Mouse (Mus musculus): ENCODE data around the gene Adamtsl4.
A peak's percentile ranks its signal among the peaks of the same experiment; 100 is the strongest.
"Not testable (repeated sequence)": the region's sequence is repeated elsewhere in the genome, so short reads cannot be mapped to it uniquely, and the experiment has no call there.

Adamtsl4 gene

GRCm38 (mm10) chr3:95676745-95677419, 10.8 kb downstream of the Adamtsl4 start:
- peak; percentile 68 for DNase-seq (ENCODE audit: inconsistent ontology term)

DNA sequence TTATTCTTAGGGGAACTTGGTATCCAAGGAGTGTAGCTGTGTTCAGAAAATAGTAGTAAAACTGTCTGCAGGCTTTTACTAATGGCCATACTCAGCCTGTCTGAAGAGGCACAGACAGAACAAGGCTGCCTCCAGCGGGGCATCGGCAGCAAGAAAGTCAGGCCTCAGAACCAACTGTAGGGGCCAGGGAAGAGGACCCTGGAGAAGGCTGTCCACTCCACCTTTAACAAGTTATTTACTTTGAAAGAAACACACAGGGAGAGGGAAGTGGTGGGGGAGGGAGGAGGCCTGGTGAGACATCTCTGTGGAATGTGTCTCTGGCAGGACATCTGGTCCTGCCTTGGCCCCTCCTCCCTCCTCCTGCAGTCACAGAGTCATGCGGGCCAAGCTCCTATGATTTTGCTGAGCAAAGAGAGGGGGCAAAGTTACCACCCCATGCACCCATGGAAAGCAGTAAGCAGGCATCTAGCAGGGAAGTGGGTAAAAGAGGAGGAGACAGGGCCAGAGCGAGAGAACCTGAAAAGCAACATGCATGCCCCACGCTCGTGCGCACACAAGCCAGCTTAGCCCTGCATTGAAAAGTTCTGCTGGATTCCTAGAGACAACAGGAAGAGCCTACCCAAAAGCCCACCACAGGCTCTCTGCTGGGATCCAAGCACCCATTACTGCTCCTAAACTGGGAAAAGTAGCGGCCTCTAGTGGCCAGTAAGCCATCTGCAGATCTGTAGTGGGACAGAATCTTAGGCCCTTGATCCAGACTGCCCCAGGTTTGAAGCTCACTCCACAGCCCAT, 12.2 kb downstream of the Adamtsl4 start:
- DNase-seq (ENCODE audit: inconsistent ontology term), result peak; percentile 97

- DNase-seq (ENCODE audit: inconsistent ontology term), result no peak
Observed at GRCm38 (mm10) chr3:95674812-95675211, 12.9 kb downstream of the Adamtsl4 start.

GRCm38 (mm10) chr3:95674236-95674635, 13.5 kb downstream of the Adamtsl4 start:
- DNase-seq (ENCODE audit: inconsistent ontology term), result peak; percentile 80

GRCm38 (mm10) chr3:95673707-95674211, 14.0 kb downstream of the Adamtsl4 start:
- DNase-seq (ENCODE audit: inconsistent ontology term), result no peak

- DNase-seq (ENCODE audit: inconsistent ontology term), result no peak
Observed at GRCm38 (mm10) chr3:95672861-95673706, 14.6 kb downstream of the Adamtsl4 start.

- DNase-seq (ENCODE audit: inconsistent ontology term), result no peak
Observed at GRCm38 (mm10) chr3:95672461-95672860, 15.3 kb downstream of the Adamtsl4 start.

- DNase-seq (ENCODE audit: inconsistent ontology term), result no peak
Observed at GRCm38 (mm10) chr3:95671201-95671600, 16.5 kb downstream of the Adamtsl4 start.

GRCm38 (mm10) chr3:95670419-95670818, 17.3 kb downstream of the Adamtsl4 start:
- not testable (repeated sequence) for DNase-seq (ENCODE audit: inconsistent ontology term)

GRCm38 (mm10) chr3:95669309-95669665, 18.4 kb downstream of the Adamtsl4 start:
- no peak for DNase-seq (ENCODE audit: inconsistent ontology term)

DNA sequence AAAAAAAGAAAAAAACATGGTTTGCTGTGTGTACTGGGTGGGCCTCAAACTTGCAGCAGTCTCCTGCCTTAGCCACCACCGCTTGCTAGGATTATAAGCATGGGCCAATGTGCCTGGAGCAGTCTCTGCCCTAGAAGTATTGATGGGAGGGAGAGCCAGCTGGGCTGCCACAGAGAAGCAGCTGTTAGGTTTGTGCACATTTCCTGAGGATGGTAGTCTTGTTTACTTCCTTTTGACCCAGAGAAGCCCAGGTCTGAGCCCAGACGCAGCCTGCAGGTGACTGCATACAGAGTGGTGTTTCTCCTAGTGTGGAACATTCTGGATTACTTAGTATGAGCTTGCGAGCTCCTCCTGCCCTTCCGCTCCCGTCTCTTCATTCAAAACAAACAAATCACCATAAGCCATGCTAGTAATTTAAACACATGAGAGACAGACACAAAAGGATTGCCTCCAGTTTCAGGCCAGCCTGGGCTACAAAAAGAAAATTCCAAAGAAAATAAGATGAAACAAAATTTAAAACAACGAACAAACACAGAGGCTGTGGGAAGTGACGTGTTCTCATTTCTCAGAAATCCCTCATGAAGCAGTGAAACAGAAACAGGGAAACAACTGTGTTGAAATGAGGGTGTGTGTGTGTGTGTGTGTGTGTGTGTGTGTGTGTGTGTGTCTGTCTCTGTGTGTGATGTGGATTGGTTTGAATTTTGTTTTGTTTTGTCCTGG, 19.0 kb downstream of the Adamtsl4 start:
- no peak for DNase-seq (ENCODE audit: inconsistent ontology term)

DNA sequence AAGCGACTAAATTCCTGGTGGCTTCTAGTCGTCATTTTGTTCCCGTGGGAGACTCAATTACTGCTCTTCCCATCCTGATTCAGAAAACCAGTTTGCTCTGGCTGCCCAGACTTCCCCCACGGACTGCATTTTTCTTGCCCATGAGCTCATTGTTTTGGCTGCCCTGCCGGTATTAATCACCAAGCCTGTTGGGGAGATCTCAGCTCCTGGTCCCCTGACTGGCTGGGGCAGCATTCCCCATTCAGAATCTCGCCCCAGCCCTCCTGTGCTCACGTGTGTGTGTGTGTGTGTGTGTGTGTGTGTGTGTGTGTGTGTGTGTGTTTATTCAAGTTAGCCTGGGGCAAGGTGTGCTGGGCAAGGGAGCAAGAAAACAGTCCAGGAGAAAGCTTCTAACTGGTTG, 19.7 kb downstream of the Adamtsl4 start:
- DNase-seq (ENCODE audit: inconsistent ontology term), result peak; percentile 96

- DNase-seq (ENCODE audit: inconsistent ontology term), result no peak
Observed at GRCm38 (mm10) chr3:95667521-95667920, 20.2 kb downstream of the Adamtsl4 start.

GRCm38 (mm10) chr3:95666124-95666844, 21.4 kb downstream of the Adamtsl4 start:
- DNase-seq (ENCODE audit: inconsistent ontology term), result peak; percentile 94

- no peak for DNase-seq (ENCODE audit: inconsistent ontology term)
Observed at GRCm38 (mm10) chr3:95664940-95665352, 22.8 kb downstream of the Adamtsl4 start.

GRCm38 (mm10) chr3:95663969-95664608, 23.6 kb downstream of the Adamtsl4 start:
- DNase-seq (ENCODE audit: inconsistent ontology term), result peak; percentile 91

GRCm38 (mm10) chr3:95663486-95663885, 24.2 kb downstream of the Adamtsl4 start:
- no peak for DNase-seq (ENCODE audit: inconsistent ontology term)

- DNase-seq (ENCODE audit: inconsistent ontology term), result no peak
Observed at GRCm38 (mm10) chr3:95662724-95663449, 24.8 kb downstream of the Adamtsl4 start.

DNA sequence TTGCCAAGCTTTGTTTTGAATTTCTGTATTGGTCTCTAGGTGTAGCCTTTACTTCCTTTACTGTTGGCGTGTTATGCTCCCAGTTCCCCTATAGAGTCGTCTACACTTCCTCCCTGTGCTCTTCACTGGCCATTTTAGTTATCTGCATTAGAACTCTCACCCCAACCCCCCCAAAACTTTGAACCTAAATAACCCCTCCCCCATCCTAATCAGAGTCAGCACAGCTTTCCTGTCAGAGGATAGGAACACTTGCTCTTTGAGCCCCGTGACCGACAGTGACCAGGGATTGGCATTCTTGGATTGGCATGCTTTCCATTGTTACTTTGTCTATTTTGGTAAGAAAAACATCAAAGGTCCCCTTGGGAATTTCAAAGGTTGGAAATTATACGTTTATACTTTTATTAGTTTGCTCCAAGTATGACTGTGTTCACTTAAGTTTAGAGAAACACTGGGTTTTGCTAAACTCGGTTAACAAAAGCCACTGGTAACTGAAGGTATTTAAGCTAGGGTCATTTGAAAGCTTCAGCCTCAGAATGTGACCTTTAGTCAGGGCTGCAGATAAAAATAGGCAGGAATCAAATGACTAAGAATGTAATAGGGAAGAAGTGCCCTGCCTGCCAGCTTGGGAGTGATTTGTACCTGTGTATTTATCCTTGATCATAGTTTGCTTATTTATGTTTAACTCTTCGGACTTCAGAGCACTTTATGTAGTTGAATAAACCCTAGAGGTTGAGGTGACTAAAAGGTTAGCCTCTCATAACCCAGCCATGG, 25.6 kb downstream of the Adamtsl4 start:
- DNase-seq (ENCODE audit: inconsistent ontology term), result no peak
